ENCODE assay signal across 37 mouse cellular contexts in genomic region chr5:65913126-65913525, GRCm38 (mm10). TPM values are rescaled to one million over a fixed set of nuclear protein-coding genes. Genes with fewer than 3 reads are reported as not detected.
"Had no signal": no experiment of that assay in that cellular context is flagged by ENCODE, and none has a peak within 500 bp of the region (broad histone marks: within the 10 kb centered on the region; RNA-seq: fewer than 3 reads in every experiment).

No protein-coding gene starts in this region.

- DNase-seq: heart, postnatal 10 days; heart, postnatal 14 days; heart, postnatal 36 days; heart, postnatal 4 days; kidney, adult 11 months; kidney, adult 18-20 months; kidney, adult 2 months; kidney, adult 8-10 months; kidney, adult 9 months; kidney, postnatal 10 days; kidney, postnatal 14 days; kidney, postnatal 25 days; kidney, postnatal 36 days; kidney, postnatal 4 days; layer of hippocampus, adult 9-11 months; layer of hippocampus, postnatal 36 days had no signal

- H3K27me3 ChIP-seq: heart, embryonic 12.5 days; heart, embryonic 13.5 days; heart, embryonic 15.5 days; hindbrain, embryonic 12.5 days; hindbrain, embryonic 13.5 days; hindbrain, embryonic 15.5 days; intestine, embryonic 15.5 days; kidney, embryonic 15.5 days had no signal

- H3K4me3 ChIP-seq: heart, embryonic 12.5 days; heart, embryonic 13.5 days; heart, embryonic 15.5 days; hindbrain, embryonic 10.5 days; hindbrain, embryonic 12.5 days; hindbrain, embryonic 13.5 days; hindbrain, embryonic 15.5 days; intestine, embryonic 15.5 days; kidney, embryonic 15.5 days; layer of hippocampus, adult 2 months; left cerebral cortex, adult 2 months had no signal

- H3K27ac ChIP-seq: heart, embryonic 13.5 days; heart, embryonic 15.5 days; hindbrain, embryonic 10.5 days; hindbrain, embryonic 12.5 days; hindbrain, embryonic 13.5 days; hindbrain, embryonic 14.5 days; hindbrain, embryonic 15.5 days; hindbrain, postnatal 0 days; intestine, embryonic 15.5 days; kidney, embryonic 15.5 days; kidney, postnatal 0 days; layer of hippocampus, adult 2 months; left cerebral cortex, adult 2 months had no signal

- H3K36me3 ChIP-seq: heart, embryonic 12.5 days; heart, embryonic 13.5 days; heart, embryonic 15.5 days; hindbrain, embryonic 10.5 days; hindbrain, embryonic 12.5 days; hindbrain, embryonic 13.5 days; hindbrain, embryonic 15.5 days; intestine, embryonic 15.5 days; kidney, embryonic 15.5 days had no signal

- H3K4me1 ChIP-seq: heart, embryonic 12.5 days; heart, embryonic 13.5 days; heart, embryonic 15.5 days; hindbrain, embryonic 12.5 days; intestine, embryonic 15.5 days; kidney, embryonic 15.5 days had no signal

RNA-seq across cellular contexts. Expression of gene Chrna9, which starts 21.6 kb away (rescaled TPM):
- polyA plus RNA-seq: heart, embryonic 11.5 days; heart, embryonic 13.5 days; heart, embryonic 14.5 days; heart, postnatal 0 days; hindbrain, embryonic 13.5 days; hindbrain, embryonic 14.5 days; hindbrain, embryonic 15.5 days; hindbrain, embryonic 16.5 days; hindbrain, postnatal 0 days; intestine, embryonic 14.5 days; intestine, embryonic 15.5 days; intestine, embryonic 16.5 days; intestine, postnatal 0 days; kidney, adult 2 months had no signal
